In the genomic region with DNA sequence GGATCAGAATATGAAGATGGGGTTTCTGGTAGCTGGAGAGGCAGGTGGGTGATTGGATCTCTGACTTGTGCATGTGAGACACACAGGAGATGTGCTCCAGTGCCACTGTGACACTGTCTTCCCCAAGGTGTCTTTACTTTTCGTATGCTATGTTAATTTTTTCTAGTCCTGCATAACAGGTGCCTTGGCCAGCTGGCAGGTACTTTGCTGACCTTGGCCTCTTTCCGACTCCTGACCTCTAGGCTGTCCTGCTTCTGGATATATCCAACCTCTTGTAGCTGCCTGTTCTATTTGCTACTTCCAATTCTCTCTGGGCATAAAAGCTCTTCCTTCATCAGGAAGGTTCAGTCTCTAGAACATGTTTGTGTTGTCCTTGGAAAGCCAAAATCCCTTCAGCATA, we compare ENCODE assay signal across 18 mouse cellular contexts. TPM values are rescaled to one million over a fixed set of nuclear protein-coding genes. Genes with fewer than 3 reads are reported as not detected.
"Had no signal": no experiment of that assay in that cellular context is flagged by ENCODE, and none has a peak within 500 bp of the region (broad histone marks: within the 10 kb centered on the region; RNA-seq: fewer than 3 reads in every experiment).

No protein-coding gene starts in this region.

- H3K27me3 ChIP-seq: liver, embryonic 13.5 days; lung, embryonic 15.5 days; megakaryocyte, embryonic 14.5 days; midbrain, embryonic 15.5 days; neural tube, embryonic 13.5 days had no signal

- ATAC-seq: intestine, embryonic 16.5 days; liver, postnatal 0 days; midbrain, embryonic 15.5 days had no signal

- H3K9me3 ChIP-seq: limb, embryonic 10.5 days; liver, embryonic 13.5 days; lung, embryonic 15.5 days; megakaryocyte, embryonic 14.5 days; midbrain, embryonic 15.5 days; neural tube, embryonic 13.5 days had no signal

- H3K4me3 ChIP-seq: left cerebral cortex, adult 2 months; limb, embryonic 10.5 days; liver, embryonic 13.5 days; lung, embryonic 15.5 days; megakaryocyte, embryonic 14.5 days; midbrain, embryonic 15.5 days; neural tube, embryonic 13.5 days had no signal

- DNase-seq: liver, embryonic 13.5 days; liver, postnatal 0 days; lung, postnatal 14 days; retina, postnatal 1 day; right cerebral cortex, postnatal 4 days; thymus, postnatal 36 days had no signal

- H3K9ac ChIP-seq: liver, embryonic 13.5 days; liver, postnatal 0 days; lung, embryonic 15.5 days; midbrain, embryonic 15.5 days; neural tube, embryonic 13.5 days had no signal

- H3K4me2 ChIP-seq: liver, embryonic 13.5 days; lung, embryonic 15.5 days; midbrain, embryonic 11.5 days; midbrain, embryonic 15.5 days; neural tube, embryonic 13.5 days had no signal

- H3K4me1 ChIP-seq: lung, embryonic 15.5 days; midbrain, embryonic 15.5 days; neural tube, embryonic 13.5 days had no signal

- H3K27ac ChIP-seq: left cerebral cortex, adult 2 months; limb, embryonic 10.5 days; lung, embryonic 15.5 days; macrophage; midbrain, embryonic 15.5 days; neural tube, embryonic 13.5 days had no signal

RNA-seq across cellular contexts. Expression of gene Dnase1, which starts 1.2 kb away (rescaled TPM):
- total RNA-seq: layer of hippocampus, postnatal 25 days; left cerebral cortex, adult 2 months; left cerebral cortex, postnatal 14 days; monocyte, adult 5-6 weeks had no signal
- polyA plus RNA-seq: macrophage had no signal
